Mouse (Mus musculus): ENCODE measurements around the gene Rabggta.

Gene Rabggta

GRCm38 (mm10) chr14:55733889-55734288 lies 11.8 kb upstream of the Rabggta start:
- DNase-seq (ENCODE audit: extremely low spot score, low spot score): no peak

- no peak for DNase-seq (ENCODE audit: extremely low spot score, low spot score)
These were observed 8.5 kb upstream of the Rabggta start for GRCm38 (mm10) chr14:55730531-55731032.

GRCm38 (mm10) chr14:55730116-55730515 lies 8.1 kb upstream of the Rabggta start:
- DNase-seq (ENCODE audit: extremely low spot score, low spot score): no peak

- no peak for DNase-seq (ENCODE audit: extremely low spot score, low spot score)
These were observed 6.0 kb upstream of the Rabggta start for GRCm38 (mm10) chr14:55727889-55728685.

GRCm38 (mm10) chr14:55726261-55726660 lies 4.2 kb upstream of the Rabggta start:
- no peak for DNase-seq (ENCODE audit: extremely low spot score, low spot score)

GRCm38 (mm10) chr14:55724411-55724871 lies 2.4 kb upstream of the Rabggta start:
- DNase-seq (ENCODE audit: extremely low spot score, low spot score): no peak

- DNase-seq (ENCODE audit: extremely low spot score, low spot score): no peak
These were observed 1.4 kb upstream of the Rabggta start for GRCm38 (mm10) chr14:55723433-55723832.

- DNase-seq (ENCODE audit: extremely low spot score, low spot score): no peak
These were observed 429 bp upstream of the Rabggta start for GRCm38 (mm10) chr14:55722438-55722945.

GRCm38 (mm10) chr14:55721076-55721475 lies 987 bp downstream of the Rabggta start:
- DNase-seq (ENCODE audit: extremely low spot score, low spot score): no peak

GRCm38 (mm10) chr14:55720666-55721065 lies 1.4 kb downstream of the Rabggta start:
- no peak for DNase-seq (ENCODE audit: extremely low spot score, low spot score)

GRCm38 (mm10) chr14:55719737-55720136 lies 2.3 kb downstream of the Rabggta start:
- DNase-seq (ENCODE audit: extremely low spot score, low spot score): no peak

GRCm38 (mm10) chr14:55716884-55717283 lies 5.2 kb downstream of the Rabggta start:
- no peak for DNase-seq (ENCODE audit: extremely low spot score, low spot score)

GRCm38 (mm10) chr14:55716271-55716670 lies 5.8 kb downstream of the Rabggta start:
- no peak for DNase-seq (ENCODE audit: extremely low spot score, low spot score)

GRCm38 (mm10) chr14:55714893-55715292 lies 7.2 kb downstream of the Rabggta start:
- DNase-seq (ENCODE audit: extremely low spot score, low spot score): no peak

GRCm38 (mm10) chr14:55713729-55714122 lies 8.3 kb downstream of the Rabggta start, which contains the start of gene Tgm1:
TSS of gene Tgm1 (minus strand) at chr14:55713926.
- no peak for DNase-seq (ENCODE audit: extremely low spot score, low spot score)

- DNase-seq (ENCODE audit: extremely low spot score, low spot score): no peak
These were observed 8.9 kb downstream of the Rabggta start for GRCm38 (mm10) chr14:55713007-55713728.

- DNase-seq (ENCODE audit: extremely low spot score, low spot score): no peak
These were observed 10.3 kb downstream of the Rabggta start for GRCm38 (mm10) chr14:55711786-55712185.

GRCm38 (mm10) chr14:55709509-55709908 lies 12.6 kb downstream of the Rabggta start:
- DNase-seq (ENCODE audit: extremely low spot score, low spot score): no peak

GRCm38 (mm10) chr14:55707397-55707796 lies 14.7 kb downstream of the Rabggta start:
- DNase-seq (ENCODE audit: extremely low spot score, low spot score): no peak

- DNase-seq (ENCODE audit: extremely low spot score, low spot score): no peak
These were observed 15.9 kb downstream of the Rabggta start for GRCm38 (mm10) chr14:55706051-55706600.

GRCm38 (mm10) chr14:55702761-55703160 lies 19.3 kb downstream of the Rabggta start:
- DNase-seq (ENCODE audit: extremely low spot score, low spot score): no peak

GRCm38 (mm10) chr14:55701131-55701530 lies 20.9 kb downstream of the Rabggta start:
- DNase-seq (ENCODE audit: extremely low spot score, low spot score): no peak

Measured in neural tube, embryonic 10.5 days (tissue).